ENCODE assay signal across 8 mouse cellular contexts in genomic region chr13:8995990-8996786, GRCm38 (mm10). TPM values are rescaled to one million over a fixed set of nuclear protein-coding genes. Genes with fewer than 3 reads are reported as not detected.
DNase-seq lines count a peak whose midpoint lies in the region; ATAC-seq lines count a peak whose summit lies in the region.

Gene Gtpbp4 (minus strand): TSS chr13:8996083.

- DNase-seq in adipocyte (ENCODE audit: low spot score): peak; percentile 96
- peak; percentile 98 for DNase-seq in embryo, embryonic 10 days (ENCODE audit: low spot score)
- DNase-seq in gastrocnemius, postnatal 10 days: peak; percentile 95
- peak; percentile 98 for DNase-seq in induced T-regulatory cell, adult 2 months (ENCODE audit: low read depth)
- peak; percentile 92 to 96 for DNase-seq in left cerebral cortex, adult 9 months (ENCODE audit: low spot score in 2 of 2)
- DNase-seq in right cerebral cortex, postnatal 14 days: peak; percentile 96
- DNase-seq in urinary bladder, postnatal 36 days (ENCODE audit: low spot score in 2 of 2): peak; percentile 93 to 97

- ATAC-seq in megakaryocyte progenitor cell, adult 5-6 weeks (replicated peaks; ENCODE audit: poor library complexity): peak; percentile 89

RNA-seq across cellular contexts. Expression of gene Gtpbp4, which starts in this region (rescaled TPM):
- 10 to 100 TPM; 41.3 to 44.0 TPM for total RNA-seq in gastrocnemius, postnatal 10 days (2021)
- 120 and 127 TPM in 2 replicates for total RNA-seq in megakaryocyte progenitor cell, adult 5-6 weeks (2015)
- 135 and 165 TPM in 2 replicates for total RNA-seq in megakaryocyte progenitor cell, adult 5-6 weeks (2017)

Comparison
In these comparisons a context has a peak if more than half of its experiments do, and no peak if none do; other contexts are left out.
1. Peak in every context shown above with its lines: DNase-seq and ATAC-seq.